Mouse (Mus musculus): ENCODE measurements at regions not wholly inside any gene's neighbourhood (a gene's known extent, or its start where the extent isn't known, plus 50 kb on each side); places are given as distances from the start of the nearest gene placed in this dataset.

DNA sequence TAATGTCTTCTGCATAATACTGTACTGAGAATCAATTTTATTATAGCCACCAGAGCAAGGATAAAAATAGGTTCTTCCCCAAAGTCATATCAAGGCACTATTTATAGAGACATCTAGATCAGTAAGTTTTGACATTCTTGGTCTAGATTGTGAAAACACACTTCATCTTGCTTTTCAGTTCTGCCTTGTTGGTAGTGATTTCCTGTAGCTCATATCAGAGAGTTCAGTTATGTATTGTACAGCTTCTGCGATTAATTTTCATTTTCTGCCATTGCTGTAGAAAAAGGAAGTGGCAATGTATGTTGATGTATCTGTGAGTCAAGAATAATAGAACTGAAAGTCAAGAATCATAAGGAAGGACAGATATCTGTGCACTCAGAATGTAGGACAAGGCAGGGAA lies 575.6 kb upstream of the Zeb2 start:
- H3K4me3 ChIP-seq (replicated peaks; ENCODE audit: low read length), result no peak overlapping the region
- DNase-seq (ENCODE audit: low spot score), result no peak
- WGBS, result 86% methylated on average over 1 of the region's 1 CpGs
- no peaks in the 10 kb centered on the region for H3K27me3 ChIP-seq (ENCODE audit: control insufficient read depth, insufficient read depth, low read length)
- H3K4me1 ChIP-seq (ENCODE audit: control insufficient read depth, insufficient read depth, low read length), result no peaks in the 10 kb centered on the region
- ATAC-seq (ENCODE audit: low FRiP score, low read depth), result no peak
- H3K4me2 ChIP-seq (replicated peaks; ENCODE audit: low read depth, low read length, severe bottlenecking), result no peak overlapping the region
- H3K9me3 ChIP-seq (ENCODE audit: control insufficient read depth, low read length), result no peaks in the 10 kb centered on the region
- H3K36me3 ChIP-seq (ENCODE audit: control insufficient read depth, insufficient read depth, low read length), result no peaks in the 10 kb centered on the region
- H3K27ac ChIP-seq (replicated peaks; ENCODE audit: low read depth, low read length), result no peak overlapping the region
- no peak overlapping the region for H3K9ac ChIP-seq (ENCODE audit: low read depth, low read length, severe bottlenecking)
- TF ChIP-seq POLR2A (IDR thresholded peaks at IDR 0.05; ENCODE audit: borderline replicate concordance, extremely low read depth, insufficient read depth, insufficient read length), result no peak

DNA sequence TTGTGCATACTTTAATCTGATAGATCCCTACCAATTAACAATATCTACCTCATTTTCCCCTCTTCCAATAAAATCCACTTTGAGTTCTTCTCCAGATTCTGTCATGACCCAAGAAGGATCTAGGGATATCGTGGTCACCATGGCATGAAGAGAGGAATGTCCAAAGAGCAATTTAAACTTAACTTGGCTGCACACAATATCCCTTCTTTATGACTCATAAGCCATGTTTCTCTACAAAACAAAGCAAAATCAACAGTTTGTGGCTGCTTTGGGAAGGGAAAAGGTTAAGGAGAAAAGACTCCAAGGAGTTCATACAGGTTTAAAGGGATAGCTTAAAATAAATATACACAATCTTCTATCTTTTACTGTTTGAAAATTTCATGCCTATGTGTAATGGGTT lies 571.8 kb upstream of the Zeb2 start:
- no peak for DNase-seq (ENCODE audit: low spot score)
- WGBS, result 87% methylated on average over 1 of the region's 1 CpGs

DNA sequence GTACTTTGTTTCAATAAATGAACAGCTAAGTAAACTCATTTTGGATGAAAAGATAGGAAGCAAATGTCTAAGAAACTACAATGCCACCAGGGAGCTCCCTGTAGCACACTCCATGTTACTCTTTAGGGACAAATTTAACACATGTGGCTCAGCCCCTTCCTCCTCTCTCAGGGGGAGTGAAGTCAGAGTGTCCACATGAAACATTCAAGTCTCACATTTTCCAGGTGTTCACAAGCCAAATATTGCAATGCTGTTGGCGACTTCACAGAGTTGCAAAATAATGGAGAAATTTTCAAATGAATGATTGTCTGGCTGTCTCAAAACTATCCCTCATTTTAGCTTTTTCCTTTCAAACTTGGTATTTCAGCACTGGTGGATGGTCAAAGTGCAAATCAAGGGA lies 564.1 kb upstream of the Zeb2 start:
- Histone ChIP-seq H3K36me3 (ENCODE audit: control insufficient read depth, insufficient read depth, low read length) (no peaks in the 10 kb centered on the region), H3K9me3 (ENCODE audit: control insufficient read depth, low read length) (no peaks in the 10 kb centered on the region), H3K27me3 (ENCODE audit: control insufficient read depth, insufficient read depth, low read length) (no peaks in the 10 kb centered on the region), H3K27ac (replicated peaks; ENCODE audit: low read depth, low read length) (no peak overlapping the region), H3K9ac (ENCODE audit: low read depth, low read length, severe bottlenecking) (no peak overlapping the region), H3K4me2 (replicated peaks; ENCODE audit: low read depth, low read length, severe bottlenecking) (no peak overlapping the region), H3K4me3 (replicated peaks; ENCODE audit: low read length) (no peak overlapping the region), H3K4me1 (ENCODE audit: control insufficient read depth, insufficient read depth, low read length) (peaks cover 4% of the 10 kb centered on the region; the same call in 1 of the 2 replicates)
- ATAC-seq (ENCODE audit: low FRiP score, low read depth) (no peak), DNase-seq (ENCODE audit: low spot score) (no peak)
- WGBS, result 65% methylated on average over 1 of the region's 1 CpGs
- no peak for TF ChIP-seq POLR2A (IDR thresholded peaks at IDR 0.05; ENCODE audit: borderline replicate concordance, extremely low read depth, insufficient read depth, insufficient read length)

More for the DNA sequence above, 571.8 kb upstream of the Zeb2 start:
- Histone ChIP-seq H3K9ac (ENCODE audit: low read depth, low read length, severe bottlenecking) (no peak overlapping the region), H3K4me1 (ENCODE audit: control insufficient read depth, insufficient read depth, low read length) (no peaks in the 10 kb centered on the region), H3K4me3 (replicated peaks; ENCODE audit: low read length) (no peak overlapping the region), H3K27ac (replicated peaks; ENCODE audit: low read depth, low read length) (no peak overlapping the region), H3K4me2 (replicated peaks; ENCODE audit: low read depth, low read length, severe bottlenecking) (no peak overlapping the region), H3K36me3 (ENCODE audit: control insufficient read depth, insufficient read depth, low read length) (no peaks in the 10 kb centered on the region), H3K9me3 (ENCODE audit: control insufficient read depth, low read length) (no peaks in the 10 kb centered on the region), H3K27me3 (ENCODE audit: control insufficient read depth, insufficient read depth, low read length) (no peaks in the 10 kb centered on the region)
- ATAC-seq (ENCODE audit: low FRiP score, low read depth), result no peak
- TF ChIP-seq POLR2A (IDR thresholded peaks at IDR 0.05; ENCODE audit: borderline replicate concordance, extremely low read depth, insufficient read depth, insufficient read length), result no peak

DNA sequence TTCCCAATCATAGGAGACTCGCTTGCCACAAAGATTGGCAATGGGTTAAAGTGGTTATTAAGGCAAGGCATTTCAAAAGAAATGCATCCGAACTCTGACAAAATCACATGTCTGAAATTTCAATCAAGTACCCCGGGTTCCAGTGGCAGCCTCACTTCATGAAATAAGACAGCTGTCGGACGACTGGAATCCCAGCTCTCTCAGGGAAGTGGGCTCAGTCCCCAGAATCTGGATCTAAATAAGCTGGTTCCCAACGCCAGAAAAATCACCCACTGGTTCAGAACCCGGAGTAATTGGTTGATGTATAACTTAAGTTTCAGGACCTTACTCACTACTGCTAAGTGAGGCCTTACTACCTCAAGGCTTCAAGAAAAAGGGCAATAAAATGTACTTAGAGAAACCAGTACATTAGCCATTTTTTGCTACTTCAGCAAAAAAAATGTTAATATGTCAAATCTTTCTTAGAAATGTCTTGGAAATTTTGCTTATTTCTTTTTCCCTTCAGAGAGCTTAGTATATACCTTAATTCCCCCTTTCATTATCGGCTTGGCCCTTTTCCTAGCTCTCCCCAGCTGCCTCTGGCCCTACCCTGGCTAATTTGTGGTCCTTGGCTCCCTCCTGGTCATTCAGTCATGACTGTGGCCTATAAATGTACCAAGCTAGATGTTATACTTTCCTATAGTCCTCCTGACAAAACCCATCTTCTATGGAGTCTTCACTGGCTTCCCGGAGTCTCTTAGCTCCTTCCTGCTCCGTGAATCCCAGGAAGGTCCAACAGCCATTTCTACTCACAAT lies 562.1 kb upstream of the Zeb2 start:
- Histone ChIP-seq H3K36me3 (ENCODE audit: control insufficient read depth, insufficient read depth, low read length) (no peaks in the 10 kb centered on the region), H3K4me3 (replicated peaks; ENCODE audit: low read length) (no peak overlapping the region), H3K4me2 (replicated peaks; ENCODE audit: low read depth, low read length, severe bottlenecking) (no peak overlapping the region), H3K27ac (replicated peaks; ENCODE audit: low read depth, low read length) (no peak overlapping the region), H3K9ac (ENCODE audit: low read depth, low read length, severe bottlenecking) (no peak overlapping the region), H3K27me3 (ENCODE audit: control insufficient read depth, insufficient read depth, low read length) (no peaks in the 10 kb centered on the region), H3K4me1 (ENCODE audit: control insufficient read depth, insufficient read depth, low read length) (peaks cover 4% of the 10 kb centered on the region; the same call in 1 of the 2 replicates), H3K9me3 (ENCODE audit: control insufficient read depth, low read length) (no peaks in the 10 kb centered on the region)
- no peak for ATAC-seq (ENCODE audit: low FRiP score, low read depth)
- no peak for DNase-seq (ENCODE audit: low spot score)
- no peak for TF ChIP-seq POLR2A (IDR thresholded peaks at IDR 0.05; ENCODE audit: borderline replicate concordance, extremely low read depth, insufficient read depth, insufficient read length)
- 62% methylated on average over 10 of the region's 10 CpGs for WGBS

DNA sequence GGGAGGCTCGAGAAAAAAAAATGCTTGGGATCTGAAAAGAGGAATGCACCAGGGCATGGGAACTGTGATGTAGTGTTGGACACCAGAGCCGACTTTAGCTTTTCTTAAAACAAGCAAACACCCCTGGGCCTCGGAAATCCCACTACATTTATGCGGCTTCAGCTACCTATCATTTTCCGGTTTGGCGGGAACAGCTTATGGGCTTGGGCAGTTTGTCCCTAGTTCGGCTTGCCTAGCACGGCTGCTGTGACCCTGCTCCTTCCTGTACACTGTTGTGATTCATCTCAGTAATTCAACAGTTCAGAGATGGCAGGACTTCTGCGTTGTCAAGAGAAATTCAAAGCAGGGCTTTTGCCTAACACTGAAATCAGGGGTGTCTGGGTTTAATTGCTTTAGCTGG lies 561.5 kb upstream of the Zeb2 start:
- H3K36me3 ChIP-seq (ENCODE audit: control insufficient read depth, insufficient read depth, low read length), result no peaks in the 10 kb centered on the region
- H3K4me1 ChIP-seq (ENCODE audit: control insufficient read depth, insufficient read depth, low read length), result peaks cover 4% of the 10 kb centered on the region; the same call in 1 of the 2 replicates
- no peak for TF ChIP-seq POLR2A (IDR thresholded peaks at IDR 0.05; ENCODE audit: borderline replicate concordance, extremely low read depth, insufficient read depth, insufficient read length)
- H3K9ac ChIP-seq (ENCODE audit: low read depth, low read length, severe bottlenecking), result no peak overlapping the region
- DNase-seq (ENCODE audit: low spot score) (no peak), ATAC-seq (ENCODE audit: low FRiP score, low read depth) (no peak)
- H3K4me3 ChIP-seq (replicated peaks; ENCODE audit: low read length), result no peak overlapping the region
- no peaks in the 10 kb centered on the region for H3K27me3 ChIP-seq (ENCODE audit: control insufficient read depth, insufficient read depth, low read length)
- no peak overlapping the region for H3K27ac ChIP-seq (replicated peaks; ENCODE audit: low read depth, low read length)
- 39% methylated on average over 9 of the region's 9 CpGs for WGBS
- no peaks in the 10 kb centered on the region for H3K9me3 ChIP-seq (ENCODE audit: control insufficient read depth, low read length)
- no peak overlapping the region for H3K4me2 ChIP-seq (replicated peaks; ENCODE audit: low read depth, low read length, severe bottlenecking)

All from limb, embryonic 14.5 days (tissue).